Mouse (Mus musculus) retina, embryonic 14.5 days (tissue): ENCODE measurements around the gene Smg8.

Source experiments
- DNase-seq: peaks from one replicate; pipeline ENCODE4 v3.0.0-alpha.2; 2015; ENCODE audit warnings: low spot score

The Smg8 gene

GRCm38 (mm10) chr11:87043052-87043451, 43.5 kb downstream of the Smg8 start:
- no peak for DNase-seq

GRCm38 (mm10) chr11:87039307-87039963, 47.1 kb downstream of the Smg8 start:
- DNase-seq = no peak

GRCm38 (mm10) chr11:87036180-87036579, 50.4 kb downstream of the Smg8 start:
- DNase-seq = no peak

- no peak for DNase-seq
Observed at GRCm38 (mm10) chr11:87028212-87028611, 58.4 kb downstream of the Smg8 start.
